Mouse (Mus musculus) myocyte (in vitro differentiated cells): ENCODE measurements around the gene Slc16a8. TPM values are rescaled to one million over a fixed set of nuclear protein-coding genes. Genes with fewer than 3 reads are reported as not detected.
A peak's percentile ranks its signal among the peaks of the same experiment; 100 is the strongest.

Experiments used
- H3K27me3 ChIP-seq: one replicate; pipeline ENCODE4 v1.6.1; 2011; ENCODE audit not compliant: control insufficient read depth, insufficient read depth, insufficient read length
- H3K36me3 ChIP-seq: one replicate; pipeline ENCODE4 v1.6.1; 2011; ENCODE audit not compliant: control insufficient read depth, insufficient read depth
- H3K4me2 ChIP-seq: one replicate; pipeline ENCODE4 v1.6.1; 2011; ENCODE audit warnings: low read depth, control low read depth
- H3K4me3 ChIP-seq: one replicate; pipeline ENCODE4 v1.5.1; 2011; ENCODE audit warnings: mild to moderate bottlenecking, control low read depth, moderate library complexity
- H3K79me2 ChIP-seq: one replicate; pipeline ENCODE4 v1.6.1; 2011; ENCODE audit not compliant: control insufficient read depth, insufficient read depth
- H3ac ChIP-seq: one replicate; pipeline ENCODE4 v1.6.1; 2011; ENCODE audit not compliant: control insufficient read depth, insufficient read length
- CEBPB ChIP-seq: IDR thresholded peaks from 2 replicates; pipeline ENCODE4 v1.6.1; 2011; ENCODE audit warnings: mild to moderate bottlenecking, moderate library complexity; ENCODE audit not compliant: poor library complexity, insufficient read depth, severe bottlenecking
- E2F4 ChIP-seq: IDR thresholded peaks from one replicate; pipeline ENCODE4 v1.6.1; 2011; ENCODE audit warnings: mild to moderate bottlenecking, control low read depth, moderate library complexity; ENCODE audit not compliant: insufficient read depth
- MAX ChIP-seq: IDR thresholded peaks from one replicate; pipeline ENCODE4 v1.6.1; 2011; ENCODE audit warnings: low read depth, mild to moderate bottlenecking, control low read depth
- MYOD1 ChIP-seq, 3 experiments: IDR thresholded peaks; one replicate each; pipeline ENCODE4 v1.6.1; 2011; ENCODE audit warnings: control low read depth in 2 of 3, low read depth in 2 of 3, mild to moderate bottlenecking in 2 of 3, moderate library complexity in 1 of 3; ENCODE audit not compliant: insufficient read length in 2 of 3, control insufficient read depth in 1 of 3
- MYOG ChIP-seq, 3 experiments: IDR thresholded peaks; one replicate each; pipeline ENCODE4 v1.6.1; 2011; ENCODE audit warnings: control low read depth in 2 of 3, low read depth in 2 of 3, mild to moderate bottlenecking in 2 of 3; ENCODE audit not compliant: insufficient read length in 2 of 3, control insufficient read depth in 1 of 3, insufficient read depth in 1 of 3
- POLR2A ChIP-seq: IDR thresholded peaks from one replicate; pipeline ENCODE4 v1.6.1; 2011; ENCODE audit warnings: low read depth, mild to moderate bottlenecking, control low read depth, moderate library complexity; ENCODE audit not compliant: insufficient read length
- POLR2AphosphoS2 ChIP-seq: IDR thresholded peaks from one replicate; pipeline ENCODE4 v1.6.1; 2011; ENCODE audit warnings: low read depth, control low read depth; ENCODE audit not compliant: insufficient read length
- REST ChIP-seq: IDR thresholded peaks from one replicate; pipeline ENCODE4 v1.6.1; 2011; ENCODE audit warnings: mild to moderate bottlenecking, control low read depth, moderate library complexity; ENCODE audit not compliant: insufficient read depth, insufficient read length
- SRF ChIP-seq: IDR thresholded peaks from one replicate; pipeline ENCODE4 v1.6.1; 2011; ENCODE audit warnings: low read depth; ENCODE audit not compliant: control insufficient read depth, insufficient read length
- TCF12 ChIP-seq: IDR thresholded peaks from one replicate; pipeline ENCODE4 v1.6.1; 2011; ENCODE audit warnings: mild to moderate bottlenecking, control low read depth; ENCODE audit not compliant: poor library complexity, insufficient read depth, severe bottlenecking
- TCF3 ChIP-seq: IDR thresholded peaks from one replicate; pipeline ENCODE4 v1.6.1; 2011; ENCODE audit warnings: low read depth, control low read depth; ENCODE audit not compliant: insufficient read length
- USF1 ChIP-seq: IDR thresholded peaks from one replicate; pipeline ENCODE4 v1.6.1; 2011; ENCODE audit warnings: low read depth, mild to moderate bottlenecking, control low read depth, moderate library complexity
- polyA plus RNA-seq: library from polyadenylated mRNA; unstranded; fragments of >200 nt; fragmentation: generic; extraction: Trizol; gene quantifications from one replicate; pipeline ENCODE4 v1.2.1, GENCODE M21; 2012; ENCODE audit warnings: missing spikeins

Gene Slc16a8
- 0.25 TPM for polyA plus RNA-seq

DNA sequence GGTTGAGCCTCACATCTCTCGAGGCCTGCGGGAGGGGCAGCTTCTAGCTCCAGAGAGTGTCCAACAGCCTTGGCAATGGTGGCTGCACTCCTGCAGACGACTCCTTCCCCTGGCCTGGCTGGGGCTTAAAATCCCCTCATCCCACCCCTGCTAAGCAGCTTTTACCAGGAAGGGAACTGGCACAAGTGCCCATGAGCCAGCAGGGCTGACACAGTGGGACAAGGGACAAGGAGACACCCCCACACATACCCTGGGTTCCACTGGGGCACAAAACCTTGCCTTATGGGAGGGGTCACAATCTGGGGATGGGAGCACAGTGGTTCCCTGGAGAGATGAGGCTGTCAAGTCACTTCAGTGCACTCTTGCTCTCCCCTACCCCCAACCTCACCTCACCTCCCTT, at the start of gene Slc16a8:
TSS of gene Slc16a8 (minus strand) at position 101 of the 400 bp plus-strand sequence.
- peaks cover 48% of the 10 kb centered on the region for H3K27me3 ChIP-seq
- H3K4me3 ChIP-seq = no peak within 1 kb of the TSS
- H3K4me2 ChIP-seq = no peak within 1 kb of the TSS
- H3K79me2 ChIP-seq = no peaks in the 10 kb centered on the region
- H3K36me3 ChIP-seq = no peaks in the 10 kb centered on the region
- TF ChIP-seq MAX = no peak
- TF ChIP-seq SRF = no peak
- TF ChIP-seq MYOG (IDR thresholded peaks at IDR 0.05; ENCODE audit: control insufficient read depth in 1 of 3, insufficient read depth in 1 of 3, insufficient read length in 2 of 3, low read depth in 2 of 3) = no peak
- no peak for TF ChIP-seq REST
- no peak for TF ChIP-seq POLR2A
- TF ChIP-seq CEBPB = no peak
- no peak for TF ChIP-seq TCF12
- no peak for TF ChIP-seq MYOD1 (IDR thresholded peaks at IDR 0.05; ENCODE audit: control insufficient read depth in 1 of 3, insufficient read length in 2 of 3, low read depth in 2 of 3)
- no peak for TF ChIP-seq USF1
- TF ChIP-seq TCF3 = no peak
- no peak for TF ChIP-seq POLR2AphosphoS2
- no peak for TF ChIP-seq E2F4
- H3ac ChIP-seq = no peak within 1 kb of the TSS

DNA sequence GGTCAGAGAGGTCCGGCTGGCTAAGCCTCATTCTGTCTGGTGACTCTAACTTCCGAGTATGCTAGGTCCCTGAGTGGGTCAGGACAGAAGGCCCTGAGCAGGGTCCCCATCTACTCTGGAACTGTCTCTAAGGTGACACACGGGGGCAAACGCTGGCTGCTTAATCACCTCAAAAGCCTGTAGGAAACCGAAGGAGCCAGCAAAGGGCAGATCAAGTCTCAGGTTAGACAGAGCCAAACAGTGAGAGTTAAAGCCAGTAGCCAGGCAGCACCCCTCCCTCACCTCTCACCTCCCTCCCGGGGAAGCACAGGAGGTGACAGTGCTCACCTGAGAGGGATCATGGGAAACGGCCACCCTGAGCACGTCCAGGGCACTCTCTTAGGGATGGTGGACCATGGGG, 49.2 kb upstream of the Slc16a8 start:
- Histone ChIP-seq H3K4me3 (no peak overlapping the region), H3ac (no peak overlapping the region), H3K4me2 (no peak overlapping the region), H3K27me3 (no peaks in the 10 kb centered on the region), H3K79me2 (no peaks in the 10 kb centered on the region), H3K36me3 (peaks cover 9% of the 10 kb centered on the region)
- TF ChIP-seq TCF3 = no peak
- no peak for TF ChIP-seq SRF
- TF ChIP-seq REST = no peak

DNA sequence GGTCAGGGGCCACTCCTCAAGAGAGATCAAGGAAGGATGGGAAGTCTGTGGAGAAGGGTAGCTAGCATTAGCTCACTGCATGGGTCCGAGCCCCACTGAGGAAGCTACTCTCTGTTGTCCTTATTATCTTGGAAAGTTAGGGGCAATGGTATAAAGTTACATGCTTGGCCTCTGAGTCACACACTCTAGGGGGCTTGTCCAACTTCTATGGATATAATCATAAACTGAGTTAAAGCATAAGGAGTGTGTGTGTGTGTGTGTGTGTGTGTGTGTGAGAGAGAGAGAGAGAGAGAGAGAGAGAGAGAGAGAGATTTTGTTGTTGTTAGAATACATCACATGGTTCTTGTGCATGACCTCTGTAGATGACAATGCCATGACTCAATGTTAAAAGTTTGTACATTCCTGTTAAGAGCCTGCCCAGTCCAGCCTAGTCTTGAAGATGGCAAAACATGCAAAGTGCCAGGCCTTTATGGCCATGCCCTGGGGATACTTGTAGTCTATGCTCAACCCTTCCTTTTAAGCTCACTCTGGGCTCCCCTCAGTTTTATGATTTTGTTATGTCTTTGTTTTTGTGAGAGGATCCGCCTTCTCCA, 45.1 kb upstream of the Slc16a8 start:
- peaks cover 9% of the 10 kb centered on the region for H3K36me3 ChIP-seq
- peak overlapping the region; percentile 29 for H3K4me2 ChIP-seq
- no peak overlapping the region for H3K4me3 ChIP-seq
- no peaks in the 10 kb centered on the region for H3K27me3 ChIP-seq
- H3K79me2 ChIP-seq = no peaks in the 10 kb centered on the region
- H3ac ChIP-seq = no peak overlapping the region
- no peak for TF ChIP-seq CEBPB
- peak; percentile 73 for TF ChIP-seq USF1

DNA sequence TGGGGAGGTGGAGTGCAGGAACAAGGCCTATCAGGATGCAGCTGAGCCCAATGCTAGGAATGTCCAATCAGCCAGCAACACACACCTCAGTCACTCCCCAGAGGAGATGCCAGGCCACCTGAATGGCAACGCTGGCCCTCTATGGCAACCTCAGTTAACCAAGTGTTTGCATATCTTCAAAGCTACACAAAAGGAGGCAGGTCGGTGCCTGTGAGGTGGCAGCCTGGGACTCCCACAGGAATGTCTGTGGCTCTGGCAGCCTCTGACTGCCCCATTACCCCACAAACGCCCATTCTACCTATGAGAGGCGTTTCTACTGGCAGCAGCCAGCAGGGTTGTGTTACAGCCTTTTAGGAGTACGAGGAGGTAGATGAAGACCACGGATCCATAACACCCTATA, 44.0 kb upstream of the Slc16a8 start:
- no peaks in the 10 kb centered on the region for H3K27me3 ChIP-seq
- H3ac ChIP-seq = no peak overlapping the region
- no peak overlapping the region for H3K4me3 ChIP-seq
- H3K79me2 ChIP-seq = no peaks in the 10 kb centered on the region
- H3K36me3 ChIP-seq = peaks cover under 1% of the 10 kb centered on the region
- TF ChIP-seq TCF12 = no peak
- no peak for TF ChIP-seq POLR2AphosphoS2
- no peak for TF ChIP-seq TCF3
- no peak for TF ChIP-seq MAX
- no peak overlapping the region for H3K4me2 ChIP-seq

DNA sequence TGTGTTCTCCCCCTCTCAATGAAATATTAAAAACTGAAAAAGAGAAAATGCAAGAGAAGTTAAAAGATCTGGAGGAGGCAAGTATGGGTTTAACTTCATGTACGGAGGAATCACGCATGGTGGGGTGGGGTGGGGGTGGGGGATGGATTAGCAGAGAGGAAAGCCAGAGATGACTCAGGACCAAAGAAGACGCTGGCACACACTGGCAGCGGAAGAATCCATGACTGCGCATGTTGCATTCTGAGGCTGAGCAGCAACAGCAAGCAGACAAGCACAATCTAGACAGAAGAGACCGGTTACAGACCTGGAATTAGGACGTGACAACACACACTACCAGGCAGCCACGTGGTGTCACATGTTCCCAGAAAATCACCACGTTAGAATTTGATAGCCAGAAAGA, 38.2 kb upstream of the Slc16a8 start:
- no peak overlapping the region for H3ac ChIP-seq
- TF ChIP-seq E2F4 = no peak
- TF ChIP-seq MYOD1 (IDR thresholded peaks at IDR 0.05; ENCODE audit: control insufficient read depth in 1 of 3, insufficient read length in 2 of 3, low read depth in 2 of 3) = no peak
- no peak for TF ChIP-seq SRF
- TF ChIP-seq REST = no peak
- no peak for TF ChIP-seq CEBPB
- TF ChIP-seq MAX = no peak
- TF ChIP-seq MYOG (IDR thresholded peaks at IDR 0.05; ENCODE audit: control insufficient read depth in 1 of 3, insufficient read depth in 1 of 3, insufficient read length in 2 of 3, low read depth in 2 of 3) = no peak
- TF ChIP-seq TCF3 = no peak
- no peak for TF ChIP-seq POLR2AphosphoS2
- no peak for TF ChIP-seq TCF12
- no peak for TF ChIP-seq POLR2A
- no peak for TF ChIP-seq USF1
- H3K4me2 ChIP-seq = no peak overlapping the region
- no peak overlapping the region for H3K4me3 ChIP-seq
- H3K27me3 ChIP-seq = no peaks in the 10 kb centered on the region
- no peaks in the 10 kb centered on the region for H3K79me2 ChIP-seq
- H3K36me3 ChIP-seq = no peaks in the 10 kb centered on the region
